Mouse (Mus musculus) intestine, postnatal 0 days (tissue): Measurements from ENCODE around the gene Car14. TPM values are rescaled to one million over a fixed set of nuclear protein-coding genes. Genes with fewer than 3 reads are reported as not detected.

Experiments
- ATAC-seq: fragments of 200-750 bp; cut with Nextera tagmentation; 2 replicates; pipeline ENCODE4 v1.8.0; 2017; ENCODE audit warnings: mild to moderate bottlenecking, moderate TSS enrichment, moderate library complexity
- H3K27ac ChIP-seq: fragments of 300-500 bp; sonication (generic); 2 replicates; pipeline ENCODE4 v1.5.1; 2014; ENCODE audit warnings: mild to moderate bottlenecking, low read depth, low read length, moderate library complexity
- H3K27me3 ChIP-seq: fragments of 300-500 bp; sonication (generic); replicated peaks from 2 replicates; pipeline ENCODE4 v1.6.1; 2014; ENCODE audit warnings: low read length, mixed read lengths; ENCODE audit not compliant: control insufficient read depth, insufficient read depth
- H3K36me3 ChIP-seq: fragments of 300-500 bp; sonication (generic); 2 replicates; pipeline ENCODE4 v1.6.1; 2014; ENCODE audit warnings: mild to moderate bottlenecking, moderate library complexity; ENCODE audit not compliant: control insufficient read depth, insufficient read depth
- H3K4me1 ChIP-seq: fragments of 300-500 bp; sonication (generic); replicated peaks from 2 replicates; pipeline ENCODE4 v1.6.1; 2014; ENCODE audit warnings: antibody characterized with exemption, low read length, mixed read lengths; ENCODE audit not compliant: control insufficient read depth, insufficient read depth
- H3K4me2 ChIP-seq: fragments of 300-500 bp; sonication (generic); replicated peaks from 2 replicates; pipeline ENCODE4 v1.6.1; 2014; ENCODE audit warnings: low read depth, mild to moderate bottlenecking, moderate library complexity
- H3K4me3 ChIP-seq: fragments of 300-500 bp; sonication (generic); 2 replicates; pipeline ENCODE4 v1.5.1; 2014; ENCODE audit warnings: low read depth, low read length
- H3K9ac ChIP-seq: fragments of 300-500 bp; sonication (generic); 2 replicates; pipeline ENCODE4 v1.6.1; 2014; ENCODE audit warnings: mild to moderate bottlenecking, low read depth, low read length
- H3K9me3 ChIP-seq: fragments of 300-500 bp; sonication (generic); 2 replicates; pipeline ENCODE4 v1.6.1; 2016; ENCODE audit warnings: mixed run types; ENCODE audit not compliant: control insufficient read depth
- CTCF ChIP-seq: sonication (generic); IDR thresholded peaks from 2 replicates; pipeline ENCODE4 v1.5.1; 2016; ENCODE audit warnings: low read depth, mild to moderate bottlenecking, control low read depth, antibody characterized with exemption, moderate library complexity
- WGBS: fragments of 180-500 bp; shearing (Covaris S2); extraction: QIAGEN DNeasy Blood & Tissue Kit; methylation state at CpG from one replicate; pipeline ENCODE4 v1.1.7; 2014; 5-methylcytosine and 5-hydroxymethylcytosine counted together
- polyA plus RNA-seq: library from polyadenylated mRNA; unstranded; fragments of >200 nt; fragmentation: Nextera tagmentation; extraction: Ambion mirVana; gene quantifications from 2 replicates; pipeline ENCODE4 v1.2.1, GENCODE M21; 2015

The Car14 gene
- polyA plus RNA-seq, 1 experiment from 2014 or later, result 0.90 TPM

GRCm38 (mm10) chr3:95872048-95872447 lies 32.4 kb downstream of the Car14 start:
- TF ChIP-seq CTCF, result no peak
- no peaks in the 10 kb centered on the region for H3K27me3 ChIP-seq
- peaks cover 14% of the 10 kb centered on the region; the same call in 1 of the 2 replicates for H3K36me3 ChIP-seq
- peak overlapping the region; percentile 55 for H3K4me3 ChIP-seq
- no peak overlapping the region for H3K27ac ChIP-seq
- H3K9me3 ChIP-seq, result no peaks in the 10 kb centered on the region
- H3K4me1 ChIP-seq, result 0 out of 2 replicates have a peak, but pooled peaks cover 2% of the 10 kb centered on the region
- no peak for ATAC-seq
- WGBS, result 46% methylated on average over 7 of the region's 7 CpGs
- peak overlapping the region; percentile 70 for H3K4me2 ChIP-seq
- H3K9ac ChIP-seq, result peak overlapping the region; percentile 78; the same call in 1 of the 2 replicates

- TF ChIP-seq CTCF, result no peak
- Histone ChIP-seq H3K4me3 (peak within 1 kb of the TSS; percentile 55), H3K27ac (peak within 1 kb of the TSS; percentile 88), H3K4me2 (peak within 1 kb of the TSS; percentile 70), H3K9ac (peak within 1 kb of the TSS; percentile 78), H3K4me1 (0 out of 2 replicates have a peak, but pooled peaks cover 2% of the 10 kb centered on the region), H3K27me3 (no peaks in the 10 kb centered on the region), H3K36me3 (peaks cover 14% of the 10 kb centered on the region; the same call in 1 of the 2 replicates), H3K9me3 (no peaks in the 10 kb centered on the region)
- under 1% methylated on average over 33 of the region's 33 CpGs for WGBS
- ATAC-seq, result peak; percentile 91
These were observed 33.1 kb downstream of the Car14 start, which contains the start of gene Mrps21 for GRCm38 (mm10) chr3:95871392-95871867. Gene Mrps21 (minus strand): TSS chr3:95871519.

GRCm38 (mm10) chr3:95870976-95871375 lies 33.5 kb downstream of the Car14 start:
- H3K4me2 ChIP-seq, result peak overlapping the region; percentile 70
- H3K27me3 ChIP-seq, result no peaks in the 10 kb centered on the region
- peak overlapping the region; percentile 78 for H3K9ac ChIP-seq
- peaks cover 14% of the 10 kb centered on the region; the same call in 1 of the 2 replicates for H3K36me3 ChIP-seq
- no peak for TF ChIP-seq CTCF
- peak overlapping the region; percentile 55 for H3K4me3 ChIP-seq
- H3K27ac ChIP-seq, result peak overlapping the region; percentile 88
- no peaks in the 10 kb centered on the region for H3K9me3 ChIP-seq
- peak; percentile 21; the same call in 1 of the 2 replicates for ATAC-seq
- H3K4me1 ChIP-seq, result 0 out of 2 replicates have a peak, but pooled peaks cover 2% of the 10 kb centered on the region
- WGBS, result 6% methylated on average over 15 of the region's 15 CpGs

- no peak for TF ChIP-seq CTCF
- H3K4me3 ChIP-seq, result no peak overlapping the region
These were observed 37.1 kb downstream of the Car14 start for GRCm38 (mm10) chr3:95867408-95867807.

GRCm38 (mm10) chr3:95866071-95866470 lies 38.4 kb downstream of the Car14 start:
- Histone ChIP-seq H3K4me2 (no peak overlapping the region), H3K4me3 (no peak overlapping the region), H3K4me1 (no peaks in the 10 kb centered on the region), H3K27ac (no peak overlapping the region), H3K9me3 (no peaks in the 10 kb centered on the region), H3K9ac (no peak overlapping the region), H3K27me3 (no peaks in the 10 kb centered on the region), H3K36me3 (peaks cover 38% of the 10 kb centered on the region)
- TF ChIP-seq CTCF, result no peak
- ATAC-seq, result no peak
- WGBS, result 57% methylated on average over 5 of the region's 5 CpGs

More at GRCm38 (mm10) chr3:95867408-95867807, 37.1 kb downstream of the Car14 start:
- no peak overlapping the region for H3K4me2 ChIP-seq
- 0 out of 2 replicates have a peak, but pooled peaks cover 2% of the 10 kb centered on the region for H3K4me1 ChIP-seq
- no peak for ATAC-seq
- no peaks in the 10 kb centered on the region for H3K27me3 ChIP-seq
- no peak overlapping the region for H3K27ac ChIP-seq
- no peak overlapping the region for H3K9ac ChIP-seq
- 88% methylated on average over 2 of the region's 2 CpGs for WGBS
- no peaks in the 10 kb centered on the region for H3K9me3 ChIP-seq
- peaks cover 38% of the 10 kb centered on the region for H3K36me3 ChIP-seq

- Histone ChIP-seq H3K9me3 (no peaks in the 10 kb centered on the region), H3K36me3 (peaks cover 38% of the 10 kb centered on the region), H3K4me1 (no peaks in the 10 kb centered on the region), H3K27me3 (no peaks in the 10 kb centered on the region), H3K4me3 (no peak overlapping the region), H3K27ac (no peak overlapping the region), H3K4me2 (no peak overlapping the region), H3K9ac (no peak overlapping the region)
- 90% methylated on average over 20 of the region's 20 CpGs for WGBS
- no peak for TF ChIP-seq CTCF
- ATAC-seq, result no peak
These were observed 38.9 kb downstream of the Car14 start for GRCm38 (mm10) chr3:95865571-95865970.
